Mouse (Mus musculus): ENCODE measurements around the gene Bahd1.

- TF ChIP-seq POLR2A (IDR thresholded peaks at IDR 0.05; ENCODE audit: control insufficient read depth, low read depth, low read length) (no peak), CTCF (IDR thresholded peaks at IDR 0.05; ENCODE audit: control insufficient read depth, insufficient read depth, insufficient replicate concordance, low read depth, low read length) (no peak)
Measured at GRCm38 (mm10) chr2:118870601-118871000, 29.6 kb upstream of the Bahd1 start.
